Mouse (Mus musculus) CD4-positive, CD25-positive, alpha-beta regulatory T cell (primary cell): ENCODE data around the gene Mettl24. TPM values are rescaled to one million over a fixed set of nuclear protein-coding genes. Genes with fewer than 3 reads are reported as not detected.

ENCODE experiments used
- polyA plus RNA-seq: library from polyadenylated mRNA; unstranded; fragments of 100-300 nt; shearing (Covaris generic); gene quantifications from one replicate; pipeline ENCODE4 v1.2.1, GENCODE M21; 2017

Gene Mettl24
- polyA plus RNA-seq = not detected

GRCm38 (mm10) chr10:40683092-40683867, at the start of gene Mettl24:
Gene Mettl24, plus strand, starts transcription at chr10:40683282.

Other genes starting within 250 kb of the Mettl24 start
- gene Slc22a16, start 112.9 kb upstream of the Mettl24 start, polyA plus RNA-seq = not detected
- gene Ddo, start 53.3 kb upstream of the Mettl24 start, polyA plus RNA-seq = not detected
- gene Cdc40, start 200.0 kb downstream of the Mettl24 start, polyA plus RNA-seq = 55.4 TPM
- 0.07 TPM for gene Wasf1, start 200.2 kb downstream of the Mettl24 start, polyA plus RNA-seq